Mouse (Mus musculus) left cerebral cortex, adult 18-20 months (tissue): Measurements from ENCODE around the gene Cnot6. TPM values are rescaled to one million over a fixed set of nuclear protein-coding genes. Genes with fewer than 3 reads are reported as not detected.

Experiments
- total RNA-seq, 2 experiments: library from RNA; stranded (reverse); gene quantifications; 2 replicates each; pipeline ENCODE4 v1.2.3; 2021

Gene Cnot6
- total RNA-seq, 2 experiments from 2014 or later: 50.2 to 56.0 TPM

Other genes with a start within 250 kb of the Cnot6 start
- gene Olfr1386, start 247.7 kb downstream of the Cnot6 start, total RNA-seq: not detected
- gene Olfr1385, start 223.7 kb downstream of the Cnot6 start, total RNA-seq: not detected
- gene Olfr1384, start 206.0 kb downstream of the Cnot6 start, total RNA-seq: not detected
- not detected for gene Olfr1383, start 193.1 kb downstream of the Cnot6 start, total RNA-seq
- not detected for gene Olfr1382, start 184.5 kb downstream of the Cnot6 start, total RNA-seq
- not detected for gene Olfr1381, start 169.3 kb downstream of the Cnot6 start, total RNA-seq
- not detected for gene Olfr1380, start 155.8 kb downstream of the Cnot6 start, total RNA-seq
- gene Flt4, start 103.5 kb downstream of the Cnot6 start, total RNA-seq: 1 to 10 TPM; 2.2 to 2.3 TPM
- gene Scgb3a1, start 49.1 kb downstream of the Cnot6 start, total RNA-seq: not detected
- 1 to 10 TPM; 5.0 to 6.7 TPM for gene Gfpt2, start 81.5 kb upstream of the Cnot6 start, total RNA-seq
- gene Mapk9, start 134.0 kb upstream of the Cnot6 start, total RNA-seq: 100 to 1,000 TPM; 224 to 229 TPM
- gene Rasgef1c, start 189.1 kb upstream of the Cnot6 start, total RNA-seq: 10 to 100 TPM; 33.1 to 40.5 TPM